Mouse (Mus musculus) inflammation-experienced regulatory T-cells, adult 16 weeks (primary cell): ENCODE results near the gene Pbrm1. TPM values are rescaled to one million over a fixed set of nuclear protein-coding genes. Genes with fewer than 3 reads are reported as not detected.

Experiments used
- polyA plus RNA-seq: library from polyadenylated mRNA; unstranded; fragments of 100-300 nt; shearing (Covaris generic); gene quantifications from one replicate; pipeline ENCODE4 v1.2.1, GENCODE M21; 2017

The Pbrm1 gene
- 52.6 TPM for polyA plus RNA-seq

DNA sequence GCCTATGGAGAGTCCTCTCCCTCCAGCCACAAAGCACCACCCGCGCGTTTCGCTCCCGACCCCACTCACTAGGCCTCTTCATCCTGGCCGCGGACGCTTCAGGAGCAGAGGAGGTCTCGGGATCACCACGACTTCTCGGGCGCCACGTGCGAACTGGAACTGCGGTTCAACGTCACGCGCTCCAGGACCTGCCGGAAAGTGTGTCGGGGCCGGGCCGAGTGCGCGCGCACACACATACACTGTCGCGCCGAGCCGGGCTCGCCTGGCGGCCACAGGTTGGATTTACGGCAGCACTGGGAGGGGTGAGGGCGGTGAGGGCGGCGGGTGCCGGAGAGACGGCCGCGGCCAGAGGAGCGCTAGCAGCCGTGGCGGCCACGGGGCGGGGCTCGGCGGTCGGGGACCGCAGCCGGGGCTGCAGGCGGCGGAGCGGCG, at the start of gene Pbrm1, which contains the start of gene Gnl3:
Pbrm1 (plus strand) TSS at position 279 of the 432 bp plus-strand sequence.
Gnl3 (minus strand) TSS at position 293 of the 432 bp plus-strand sequence.

GRCm38 (mm10) chr14:31001307-31002205, 17.4 kb upstream of the Pbrm1 start, which contains the start of the genes Glt8d1 and Spcs1:
Glt8d1 (plus strand) TSS chr14:31001400.
Spcs1 (minus strand) TSS chr14:31001672.

GRCm38 (mm10) chr14:31128826-31129219, 109.9 kb downstream of the Pbrm1 start, which contains the start of gene Smim4:
Smim4 (minus strand) TSS chr14:31128956.

GRCm38 (mm10) chr14:31130236-31131220, 111.6 kb downstream of the Pbrm1 start, which contains the start of gene Nt5dc2:
Nt5dc2 (plus strand) TSS chr14:31131053.

DNA sequence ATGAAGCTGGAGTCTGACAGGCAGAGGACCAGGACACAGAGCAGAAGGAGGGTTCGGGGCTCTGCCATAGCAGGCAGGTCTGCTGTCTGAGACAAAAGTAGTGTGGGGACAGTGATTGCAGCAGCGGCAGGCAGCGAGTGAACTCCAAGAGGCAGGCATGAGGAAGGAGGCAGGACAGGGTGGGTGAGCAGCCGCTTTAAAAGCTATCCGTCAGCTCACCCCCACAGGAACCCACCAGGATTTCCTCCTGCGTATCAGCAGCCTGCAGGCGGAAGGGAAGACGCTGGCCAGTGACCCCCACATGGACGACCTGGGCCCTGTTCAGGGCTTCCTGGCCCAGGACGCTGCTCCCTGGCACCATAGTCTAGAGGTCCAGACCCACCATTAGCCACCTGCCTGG, 149.5 kb downstream of the Pbrm1 start, which contains the start of gene Stab1:
Stab1 (minus strand) TSS at position 217 of the 400 bp plus-strand sequence.

Other genes with a start within 250 kb of the Pbrm1 start
- 5.2 TPM for gene Tmem110, start 193.5 kb upstream of the Pbrm1 start, polyA plus RNA-seq
- 0.39 TPM for gene Mustn1, start 139.9 kb upstream of the Pbrm1 start, polyA plus RNA-seq
- gene Itih4, start 132.7 kb upstream of the Pbrm1 start, polyA plus RNA-seq, result not detected
- not detected for gene Itih3, start 95.4 kb upstream of the Pbrm1 start, polyA plus RNA-seq
- not detected for gene Itih1, start 75.8 kb upstream of the Pbrm1 start, polyA plus RNA-seq
- gene Nek4, start 67.8 kb upstream of the Pbrm1 start, polyA plus RNA-seq, result 11.8 TPM
- gene Glt8d1, start 17.7 kb upstream of the Pbrm1 start, polyA plus RNA-seq, result 9.1 TPM
- gene Spcs1, start 17.5 kb upstream of the Pbrm1 start, polyA plus RNA-seq, result 339 TPM
- 77.3 TPM for gene Gnl3, start within 50 bp of the Pbrm1 start, polyA plus RNA-seq
- 60.7 TPM for gene Smim4, start 109.8 kb downstream of the Pbrm1 start, polyA plus RNA-seq
- gene Nt5dc2, start 111.9 kb downstream of the Pbrm1 start, polyA plus RNA-seq, result 0.45 TPM
- 3.5 TPM for gene Stab1, start 149.5 kb downstream of the Pbrm1 start, polyA plus RNA-seq
- not detected for gene Tnnc1, start 189.2 kb downstream of the Pbrm1 start, polyA plus RNA-seq
- gene Nisch, start 197.8 kb downstream of the Pbrm1 start, polyA plus RNA-seq, result 201 TPM
- gene Sema3g, start 198.7 kb downstream of the Pbrm1 start, polyA plus RNA-seq, result not detected
- gene Phf7, start 232.2 kb downstream of the Pbrm1 start, polyA plus RNA-seq, result 15.6 TPM
- gene Bap1, start 232.3 kb downstream of the Pbrm1 start, polyA plus RNA-seq, result 112 TPM